Mouse (Mus musculus) embryonic facial prominence, embryonic 13.5 days (tissue): ENCODE measurements at regions not wholly inside any gene's neighbourhood (a gene's known extent, or its start where the extent isn't known, plus 50 kb on each side); places are given as distances from the start of the nearest gene placed in this dataset.

ENCODE experiments used
- ATAC-seq: fragments of 200-750 bp; cut with Nextera tagmentation; 2 replicates; pipeline ENCODE4 v1.8.0; 2017; ENCODE audit warnings: low read depth; ENCODE audit not compliant: insufficient number of reproducible peaks, insufficient read depth, low FRiP score, low TSS enrichment
- H3K27ac ChIP-seq: fragments of 300-500 bp; sonication (generic); 2 replicates; pipeline ENCODE4 v1.5.1; 2015; ENCODE audit warnings: moderate library complexity, mild to moderate bottlenecking, inconsistent platforms
- H3K27me3 ChIP-seq: fragments of 300-500 bp; sonication (generic); 2 replicates; pipeline ENCODE4 v1.6.1; 2015; ENCODE audit warnings: mild to moderate bottlenecking, inconsistent platforms
- H3K36me3 ChIP-seq: fragments of 300-500 bp; sonication (generic); 2 replicates; pipeline ENCODE4 v1.6.1; 2015; ENCODE audit warnings: mild to moderate bottlenecking, inconsistent platforms
- H3K4me1 ChIP-seq: fragments of 300-500 bp; sonication (generic); 2 replicates; pipeline ENCODE4 v1.6.1; 2015; ENCODE audit warnings: inconsistent platforms
- H3K4me2 ChIP-seq: fragments of 300-500 bp; sonication (generic); 2 replicates; pipeline ENCODE4 v1.6.1; 2015; ENCODE audit warnings: moderate library complexity, mild to moderate bottlenecking, inconsistent platforms
- H3K4me3 ChIP-seq: fragments of 300-500 bp; sonication (generic); 2 replicates; pipeline ENCODE4 v1.5.1; 2015; ENCODE audit warnings: mild to moderate bottlenecking, inconsistent platforms
- H3K9ac ChIP-seq: fragments of 300-500 bp; sonication (generic); 2 replicates; pipeline ENCODE4 v1.6.1; 2015; ENCODE audit warnings: mild to moderate bottlenecking, inconsistent platforms
- H3K9me3 ChIP-seq: fragments of 300-500 bp; sonication (generic); 2 replicates; pipeline ENCODE4 v1.6.1; 2016; ENCODE audit warnings: inconsistent platforms
- WGBS: fragments of 180-500 bp; shearing (Covaris S2); methylation state at CpG from one replicate; pipeline ENCODE4 v1.1.7; 2015; ENCODE audit warnings: mixed read lengths; 5-methylcytosine and 5-hydroxymethylcytosine counted together

DNA sequence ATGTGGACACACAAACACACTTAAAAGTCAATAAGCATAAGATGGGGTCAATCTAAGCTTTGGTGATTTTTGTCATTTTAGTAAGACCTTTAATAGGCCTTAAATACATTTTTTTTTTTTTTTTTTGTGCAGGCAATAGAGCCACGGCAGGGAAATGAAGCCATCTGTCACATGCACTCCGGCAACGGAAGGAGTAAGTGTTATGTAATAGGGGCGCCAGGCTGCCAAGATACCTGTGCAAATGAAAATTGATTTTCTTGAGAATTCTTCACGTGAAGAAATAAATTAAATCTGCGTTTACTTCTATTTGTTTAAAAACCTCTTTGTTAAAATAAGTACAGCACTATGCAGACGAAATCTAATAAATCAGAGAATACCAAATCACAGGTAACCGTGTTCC, 54.6 kb upstream of the Card11 start:
- H3K4me2 ChIP-seq, result no peak overlapping the region
- 0 out of 2 replicates have a peak, but pooled peaks cover 7% of the 10 kb centered on the region for H3K9me3 ChIP-seq
- no peak for ATAC-seq
- no peaks in the 10 kb centered on the region for H3K36me3 ChIP-seq
- H3K27ac ChIP-seq, result no peak overlapping the region
- H3K4me3 ChIP-seq, result no peak overlapping the region
- H3K27me3 ChIP-seq, result no peaks in the 10 kb centered on the region
- WGBS, result 83% methylated on average over 8 of the region's 8 CpGs
- no peak overlapping the region for H3K9ac ChIP-seq
- H3K4me1 ChIP-seq, result 0 out of 2 replicates have a peak, but pooled peaks cover 5% of the 10 kb centered on the region

DNA sequence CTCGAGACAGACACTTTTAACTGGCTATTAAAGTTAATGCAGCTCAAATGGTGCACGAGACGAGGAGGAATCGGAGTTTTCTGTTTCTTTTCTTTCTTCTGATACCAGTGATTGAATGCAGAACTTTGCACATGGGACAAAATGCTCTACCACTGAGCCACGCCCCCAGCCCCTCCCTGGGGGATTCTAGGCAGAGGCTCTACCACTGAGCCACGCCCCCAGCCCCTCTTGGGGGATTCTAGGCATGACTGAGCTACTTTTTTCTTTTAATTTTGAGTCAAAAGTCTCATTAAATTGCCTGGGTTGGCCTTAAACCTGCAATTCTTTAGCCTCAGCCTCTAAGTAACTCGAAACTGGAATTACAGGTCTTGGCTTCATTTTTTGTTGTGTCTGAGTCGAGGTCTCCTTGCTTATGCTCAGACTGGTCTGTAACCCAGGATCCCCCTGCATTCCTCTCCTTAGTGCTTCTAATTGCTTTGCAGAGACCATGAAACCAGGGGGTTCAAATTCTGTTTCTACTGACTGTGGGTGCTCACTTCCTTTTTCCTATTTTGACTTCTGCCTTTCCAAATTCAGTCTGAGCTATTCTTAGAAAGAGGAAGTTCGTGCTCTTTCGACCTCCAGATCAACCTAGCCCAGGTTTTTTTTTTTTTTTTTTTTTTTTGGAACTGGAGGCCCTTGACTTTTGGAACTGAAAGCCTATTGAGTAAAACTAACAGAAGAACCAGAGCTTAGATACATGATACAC, 55.4 kb upstream of the Card11 start:
- Histone ChIP-seq H3K36me3 (no peaks in the 10 kb centered on the region), H3K9ac (no peak overlapping the region), H3K9me3 (0 out of 2 replicates have a peak, but pooled peaks cover 7% of the 10 kb centered on the region), H3K4me1 (0 out of 2 replicates have a peak, but pooled peaks cover 5% of the 10 kb centered on the region), H3K27ac (no peak overlapping the region), H3K4me3 (no peak overlapping the region), H3K27me3 (no peaks in the 10 kb centered on the region), H3K4me2 (no peak overlapping the region)
- no peak for ATAC-seq
- 52% methylated on average over 10 of the region's 10 CpGs for WGBS

GRCm38 (mm10) chr5:141058141-141058540, 57.8 kb upstream of the Card11 start:
- Histone ChIP-seq H3K9ac (no peak overlapping the region), H3K4me2 (no peak overlapping the region), H3K4me3 (no peak overlapping the region), H3K27me3 (no peaks in the 10 kb centered on the region), H3K36me3 (no peaks in the 10 kb centered on the region), H3K9me3 (no peaks in the 10 kb centered on the region), H3K27ac (no peak overlapping the region), H3K4me1 (0 out of 2 replicates have a peak, but pooled peaks cover 5% of the 10 kb centered on the region)
- ATAC-seq, result no peak
- WGBS, result 83% methylated on average over 7 of the region's 7 CpGs

DNA sequence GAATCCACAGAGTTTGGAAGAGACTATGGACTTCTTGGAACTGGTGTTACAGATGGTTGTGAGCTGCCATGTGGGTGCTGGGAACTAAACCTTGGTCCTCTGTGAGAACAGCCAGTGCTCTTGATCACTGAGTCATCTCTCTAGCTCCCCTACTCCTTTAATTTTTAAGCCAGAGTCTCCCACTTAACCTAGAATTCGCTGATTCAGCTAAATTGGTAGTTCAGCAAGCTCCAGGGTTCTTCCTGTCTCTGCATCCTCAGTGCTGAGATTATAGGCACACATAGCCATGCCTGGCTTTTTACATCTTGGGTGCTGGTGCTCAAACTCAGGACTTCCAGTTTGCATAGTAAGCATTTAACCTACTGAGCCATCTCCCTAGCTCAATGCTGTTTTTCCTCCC, 58.5 kb upstream of the Card11 start:
- WGBS, result 74% methylated on average over 1 of the region's 1 CpGs
- no peak for ATAC-seq
- Histone ChIP-seq H3K9ac (no peak overlapping the region), H3K27ac (no peak overlapping the region), H3K4me1 (0 out of 2 replicates have a peak, but pooled peaks cover 5% of the 10 kb centered on the region), H3K27me3 (no peaks in the 10 kb centered on the region), H3K36me3 (no peaks in the 10 kb centered on the region), H3K9me3 (no peaks in the 10 kb centered on the region), H3K4me2 (no peak overlapping the region), H3K4me3 (no peak overlapping the region)

- Histone ChIP-seq H3K9ac (no peak overlapping the region), H3K27ac (no peak overlapping the region), H3K4me1 (no peaks in the 10 kb centered on the region), H3K9me3 (no peaks in the 10 kb centered on the region), H3K27me3 (no peaks in the 10 kb centered on the region), H3K4me3 (no peak overlapping the region), H3K4me2 (no peak overlapping the region), H3K36me3 (no peaks in the 10 kb centered on the region)
- ATAC-seq, result no peak
- WGBS, result 74% methylated on average over 4 of the region's 4 CpGs
These were observed 61.8 kb upstream of the Card11 start for GRCm38 (mm10) chr5:141062144-141062543.

GRCm38 (mm10) chr5:141067561-141067960, 67.2 kb upstream of the Card11 start:
- Histone ChIP-seq H3K4me3 (no peak overlapping the region), H3K27me3 (no peaks in the 10 kb centered on the region), H3K4me1 (no peaks in the 10 kb centered on the region), H3K27ac (no peak overlapping the region), H3K9me3 (no peaks in the 10 kb centered on the region), H3K36me3 (no peaks in the 10 kb centered on the region), H3K9ac (no peak overlapping the region), H3K4me2 (no peak overlapping the region)
- WGBS, result 86% methylated on average over 7 of the region's 7 CpGs
- ATAC-seq, result no peak

DNA sequence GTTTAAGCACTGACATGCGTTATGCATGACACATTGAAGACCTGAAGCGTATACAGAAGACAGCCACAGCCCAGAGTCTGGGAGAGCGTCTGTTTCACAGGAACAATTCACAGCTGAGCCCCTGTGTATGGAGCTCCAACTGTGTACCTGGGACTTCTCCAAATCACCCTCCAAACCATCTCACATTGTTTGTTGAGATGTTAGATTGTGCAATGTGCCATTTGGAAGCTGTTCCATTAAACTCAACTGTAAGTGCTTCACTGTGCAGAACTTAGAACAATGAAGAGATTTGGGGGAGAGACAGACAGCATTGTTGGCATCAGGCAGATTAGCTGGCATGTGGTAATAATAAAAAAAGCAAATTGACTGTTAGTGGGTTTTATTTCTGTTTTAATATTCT, 74.1 kb upstream of the Card11 start:
- Histone ChIP-seq H3K27me3 (no peaks in the 10 kb centered on the region), H3K36me3 (no peaks in the 10 kb centered on the region), H3K4me3 (no peak overlapping the region), H3K9ac (no peak overlapping the region), H3K4me1 (peaks cover 5% of the 10 kb centered on the region; the same call in 1 of the 2 replicates), H3K4me2 (no peak overlapping the region), H3K27ac (no peak overlapping the region), H3K9me3 (no peaks in the 10 kb centered on the region)
- no peak for ATAC-seq
- WGBS, result 71% methylated on average over 3 of the region's 3 CpGs

GRCm38 (mm10) chr5:141076158-141076557, 75.8 kb upstream of the Card11 start:
- H3K36me3 ChIP-seq, result no peaks in the 10 kb centered on the region
- WGBS, result 56% methylated on average over 7 of the region's 7 CpGs
- ATAC-seq, result no peak
- H3K4me1 ChIP-seq, result peaks cover 6% of the 10 kb centered on the region; the same call in 1 of the 2 replicates
- H3K4me2 ChIP-seq, result no peak overlapping the region
- no peak overlapping the region for H3K27ac ChIP-seq
- H3K4me3 ChIP-seq, result no peak overlapping the region
- no peak overlapping the region for H3K9ac ChIP-seq
- H3K27me3 ChIP-seq, result no peaks in the 10 kb centered on the region
- H3K9me3 ChIP-seq, result no peaks in the 10 kb centered on the region

GRCm38 (mm10) chr5:141076942-141077341, 76.6 kb upstream of the Card11 start:
- Histone ChIP-seq H3K4me2 (no peak overlapping the region), H3K27ac (no peak overlapping the region), H3K27me3 (no peaks in the 10 kb centered on the region), H3K9me3 (no peaks in the 10 kb centered on the region), H3K9ac (no peak overlapping the region), H3K4me3 (no peak overlapping the region), H3K4me1 (peaks cover 6% of the 10 kb centered on the region; the same call in 1 of the 2 replicates), H3K36me3 (no peaks in the 10 kb centered on the region)
- no peak for ATAC-seq
- 84% methylated on average over 2 of the region's 2 CpGs for WGBS

DNA sequence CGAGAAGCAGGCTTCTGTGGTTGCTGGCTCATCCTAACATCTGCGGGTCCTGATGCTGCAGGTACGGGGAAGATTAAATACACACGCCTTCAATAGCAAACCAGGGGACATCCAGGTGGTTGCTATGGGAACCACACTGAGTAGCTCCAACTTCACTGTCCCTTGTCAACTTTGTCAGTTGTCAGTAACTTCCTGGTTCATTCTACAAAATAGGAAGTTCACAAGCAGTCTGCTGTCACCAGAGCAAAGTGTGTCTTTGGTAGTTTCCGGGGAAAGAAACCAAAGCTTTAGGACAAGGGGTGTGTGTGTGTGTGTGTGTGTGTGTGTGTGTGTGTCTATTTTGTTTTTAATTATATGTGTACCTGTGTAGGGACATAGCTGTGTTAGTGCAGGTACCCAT, 80.5 kb upstream of the Card11 start:
- Histone ChIP-seq H3K9me3 (no peaks in the 10 kb centered on the region), H3K27me3 (no peaks in the 10 kb centered on the region), H3K36me3 (no peaks in the 10 kb centered on the region), H3K9ac (no peak overlapping the region), H3K4me1 (0 out of 2 replicates have a peak, but pooled peaks cover 3% of the 10 kb centered on the region), H3K4me3 (no peak overlapping the region), H3K4me2 (no peak overlapping the region), H3K27ac (no peak overlapping the region)
- ATAC-seq, result no peak
- 59% methylated on average over 5 of the region's 5 CpGs for WGBS

DNA sequence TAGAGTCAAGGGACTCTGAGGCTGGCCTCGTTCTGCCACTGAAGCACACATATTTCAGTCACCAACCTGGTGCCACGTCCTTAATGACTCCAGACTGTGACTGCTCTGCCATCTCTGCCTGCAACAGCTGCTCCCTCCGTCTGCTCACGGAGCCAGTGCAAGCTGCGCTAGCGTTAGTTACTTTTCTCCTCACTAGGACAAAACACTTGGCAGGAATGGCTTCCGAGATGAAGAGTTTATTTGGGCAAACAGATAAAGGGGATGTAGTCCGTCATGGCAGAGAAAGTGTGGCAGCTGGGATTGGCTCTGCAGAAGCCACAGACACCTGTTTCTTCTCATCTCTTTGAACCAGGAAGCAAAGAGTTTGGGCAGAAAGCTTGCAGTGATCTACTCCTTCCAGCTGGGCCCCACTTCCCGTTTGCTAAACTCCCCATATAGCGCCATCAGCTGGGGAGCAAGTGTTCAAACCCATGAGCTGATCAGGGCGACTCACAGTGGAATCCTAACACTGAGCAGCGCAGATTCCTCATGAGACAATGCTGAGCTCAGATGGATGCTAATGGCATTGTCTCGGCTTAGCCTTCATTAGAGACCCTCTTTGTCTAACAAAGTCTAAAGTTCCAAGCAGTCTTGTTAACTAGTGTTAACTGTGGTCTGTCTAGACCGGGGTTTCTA, 83.8 kb upstream of the Card11 start:
- Histone ChIP-seq H3K9ac (no peak overlapping the region), H3K4me2 (no peak overlapping the region), H3K27ac (no peak overlapping the region), H3K9me3 (no peaks in the 10 kb centered on the region), H3K4me1 (0 out of 2 replicates have a peak, but pooled peaks cover 3% of the 10 kb centered on the region), H3K36me3 (no peaks in the 10 kb centered on the region), H3K4me3 (no peak overlapping the region), H3K27me3 (no peaks in the 10 kb centered on the region)
- WGBS, result 82% methylated on average over 14 of the region's 14 CpGs
- ATAC-seq, result no peak

DNA sequence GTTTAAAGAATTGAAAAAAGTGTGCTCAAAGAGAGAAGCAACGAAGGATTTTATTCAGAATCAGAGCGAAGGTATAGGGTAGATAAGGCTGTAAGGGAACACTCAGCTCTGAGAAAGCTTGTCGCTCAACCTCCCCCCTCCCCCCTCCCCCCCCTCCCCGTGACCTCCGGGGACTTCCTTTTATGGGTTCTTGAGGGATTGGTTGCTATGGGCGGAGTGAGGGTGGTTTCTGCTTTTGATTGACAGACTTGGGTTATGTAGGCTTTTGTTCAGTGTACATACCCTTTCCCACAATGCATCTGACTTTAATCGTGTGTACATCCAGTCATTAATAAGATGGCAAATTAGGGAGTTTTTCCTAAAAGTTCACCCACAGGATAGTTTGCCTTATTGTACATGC, 84.4 kb upstream of the Card11 start:
- Histone ChIP-seq H3K4me2 (no peak overlapping the region), H3K4me3 (no peak overlapping the region), H3K9ac (no peak overlapping the region), H3K27ac (no peak overlapping the region), H3K36me3 (no peaks in the 10 kb centered on the region), H3K4me1 (no peaks in the 10 kb centered on the region), H3K27me3 (no peaks in the 10 kb centered on the region), H3K9me3 (no peaks in the 10 kb centered on the region)
- 41% methylated on average over 7 of the region's 7 CpGs for WGBS
- ATAC-seq, result no peak
